Mouse (Mus musculus) large intestine, adult 2 months (tissue): ENCODE data around the gene Wnt9a. TPM values are rescaled to one million over a fixed set of nuclear protein-coding genes. Genes with fewer than 3 reads are reported as not detected.
"Not testable (repeated sequence)": the region's sequence is repeated elsewhere in the genome, so short reads cannot be mapped to it uniquely, and the experiment has no call there.

Source experiments
- DNase-seq: peaks from one replicate; pipeline ENCODE4 v3.0.0-alpha.2; 2012; ENCODE audit warnings: low read depth, low spot score
- WGBS: fragments of 180-500 bp; shearing (Covaris S2); methylation state at CpG from one replicate; pipeline ENCODE4 v1.1.7; 2018; 5-methylcytosine and 5-hydroxymethylcytosine counted together
- polyA plus RNA-seq: library from polyadenylated mRNA; depleted of rRNA; stranded (reverse); fragments of >200 nt; gene quantifications from 2 replicates; pipeline ENCODE4 v1.2.3, GENCODE M21; 2012

Wnt9a gene
- polyA plus RNA-seq, 1 experiment = 1.0 TPM

GRCm38 (mm10) chr11:59331167-59331869 lies 24.6 kb downstream of the Wnt9a start:
- no peak for DNase-seq
- 54% methylated on average over 16 of the region's 16 CpGs for WGBS

DNA sequence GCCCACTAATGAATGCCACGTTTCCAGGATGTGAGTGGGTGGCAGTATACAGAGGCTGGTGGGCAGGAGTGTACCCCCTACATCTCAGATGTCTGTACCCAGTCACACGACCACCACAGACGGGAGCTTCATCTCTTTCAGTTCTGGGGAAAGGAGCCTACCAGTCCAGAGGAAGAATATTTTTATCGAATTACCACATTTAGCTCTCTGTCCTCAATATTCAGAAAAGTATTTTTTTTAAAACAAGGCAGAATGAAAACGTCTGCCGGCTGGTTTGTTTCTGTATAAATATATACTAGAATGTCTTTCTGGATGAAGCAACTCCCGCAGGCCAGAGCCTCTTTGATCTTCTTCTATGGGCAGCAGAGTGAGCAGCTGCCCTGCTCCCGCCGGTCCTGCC lies 26.2 kb downstream of the Wnt9a start:
- DNase-seq = no peak
- WGBS = 54% methylated on average over 9 of the region's 9 CpGs

DNA sequence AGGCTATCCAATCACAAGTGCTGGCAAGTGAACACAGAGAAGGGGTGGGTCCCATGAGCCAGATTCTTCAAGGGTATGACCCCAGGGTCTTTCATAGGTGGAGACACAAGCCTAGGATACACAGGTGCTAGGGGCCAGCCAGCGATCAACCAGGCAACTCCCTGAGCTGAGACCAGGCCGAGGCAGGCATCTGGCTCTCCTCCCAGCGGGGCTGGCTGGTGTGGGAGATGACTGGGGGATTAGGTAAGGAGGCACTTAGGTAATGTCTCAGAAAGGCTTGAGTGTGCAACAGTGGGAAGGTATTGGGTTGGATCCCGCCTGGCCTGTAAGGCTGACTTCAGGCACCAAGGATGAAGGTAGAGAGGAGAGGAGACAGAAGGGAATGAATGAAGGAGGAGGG lies 28.4 kb downstream of the Wnt9a start:
- 73% methylated on average over 4 of the region's 4 CpGs for WGBS

DNA sequence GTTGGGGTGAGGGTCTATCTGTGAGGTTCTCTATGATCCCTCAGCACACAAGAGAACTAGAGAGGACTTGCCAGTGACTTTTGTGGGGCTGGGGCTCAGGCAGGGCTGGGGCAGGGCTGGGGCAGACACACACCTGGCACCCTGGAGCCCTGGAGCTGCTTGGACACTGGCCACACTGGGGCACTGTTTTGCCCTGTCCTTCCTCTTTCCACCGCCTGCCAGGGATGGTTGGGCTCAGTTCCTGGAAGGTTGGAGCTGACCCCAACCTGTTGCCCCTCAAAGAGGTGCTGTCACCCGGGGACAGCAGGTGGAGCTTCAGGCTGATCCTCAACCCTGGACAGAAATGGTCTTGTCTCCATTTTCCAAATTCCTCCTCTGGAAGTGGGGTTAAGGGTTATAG lies 29.2 kb downstream of the Wnt9a start:
- WGBS = 33% methylated on average over 2 of the region's 2 CpGs
- no peak for DNase-seq

More for the DNA sequence above, 28.4 kb downstream of the Wnt9a start:
- no peak for DNase-seq

GRCm38 (mm10) chr11:59336381-59336780 lies 29.7 kb downstream of the Wnt9a start:
- no peak for DNase-seq
- 27% methylated on average over 1 of the region's 1 CpGs for WGBS

GRCm38 (mm10) chr11:59337955-59338735 lies 31.4 kb downstream of the Wnt9a start:
- no peak for DNase-seq
- 67% methylated on average over 13 of the region's 13 CpGs for WGBS

DNA sequence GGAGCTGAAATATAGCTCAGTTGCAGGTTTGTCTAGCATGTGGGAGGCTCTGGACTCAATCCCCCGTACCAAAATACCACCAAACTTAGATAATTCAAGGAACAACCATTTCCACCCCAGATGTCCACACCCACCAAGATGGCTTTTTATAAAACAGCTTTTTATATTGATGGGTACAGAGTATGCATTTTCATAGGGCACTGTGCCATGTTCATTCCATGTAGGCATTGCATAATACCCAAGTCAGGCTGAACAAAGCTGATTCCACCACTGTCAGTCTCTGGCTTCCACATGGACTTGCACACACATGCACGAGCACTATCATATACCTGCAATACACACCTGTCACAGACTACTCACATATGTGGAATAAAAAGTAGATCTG lies 32.0 kb downstream of the Wnt9a start:
- WGBS = 87% methylated on average over 2 of the region's 2 CpGs
- no peak for DNase-seq

- WGBS = 70% methylated on average over 5 of the region's 5 CpGs
- DNase-seq = no peak
Observed at GRCm38 (mm10) chr11:59342956-59343355, 36.2 kb downstream of the Wnt9a start.

DNA sequence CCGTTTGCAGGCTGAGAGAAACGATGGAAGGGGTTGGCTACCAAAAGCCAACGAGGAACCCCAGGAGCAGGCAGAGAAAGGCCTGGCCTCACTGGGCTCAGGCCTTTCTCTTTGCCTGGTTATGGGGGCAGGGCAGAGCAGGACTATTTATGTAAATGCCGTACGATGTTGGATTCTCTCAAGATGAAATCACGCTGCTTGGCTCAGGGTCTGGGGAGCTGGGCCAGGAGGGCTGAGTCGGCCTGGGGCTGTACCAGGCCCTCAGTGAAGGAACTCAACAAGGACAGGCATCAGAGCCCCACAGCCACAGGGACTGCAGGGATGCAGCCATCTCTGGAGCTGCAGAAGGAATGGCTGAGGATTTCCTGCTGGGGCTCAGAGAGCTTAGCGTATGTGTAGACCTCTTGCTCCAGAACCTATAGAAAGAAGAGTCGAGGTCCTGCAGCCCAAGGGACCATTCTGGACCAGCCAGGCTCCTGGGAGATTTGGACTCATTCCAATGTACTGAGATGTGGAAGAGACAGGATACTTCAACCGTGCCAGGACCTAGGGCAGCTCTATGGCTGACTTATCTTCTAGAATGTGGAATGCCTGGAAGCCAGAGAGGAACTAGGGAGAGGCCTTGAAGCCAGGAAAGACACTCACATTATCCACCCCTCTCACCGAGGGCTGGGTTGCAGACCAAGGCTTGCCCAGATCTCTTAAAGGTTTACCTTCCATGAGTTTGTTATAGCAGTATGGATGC lies 39.6 kb downstream of the Wnt9a start:
- WGBS = 61% methylated on average over 11 of the region's 11 CpGs
- DNase-seq = no peak

DNA sequence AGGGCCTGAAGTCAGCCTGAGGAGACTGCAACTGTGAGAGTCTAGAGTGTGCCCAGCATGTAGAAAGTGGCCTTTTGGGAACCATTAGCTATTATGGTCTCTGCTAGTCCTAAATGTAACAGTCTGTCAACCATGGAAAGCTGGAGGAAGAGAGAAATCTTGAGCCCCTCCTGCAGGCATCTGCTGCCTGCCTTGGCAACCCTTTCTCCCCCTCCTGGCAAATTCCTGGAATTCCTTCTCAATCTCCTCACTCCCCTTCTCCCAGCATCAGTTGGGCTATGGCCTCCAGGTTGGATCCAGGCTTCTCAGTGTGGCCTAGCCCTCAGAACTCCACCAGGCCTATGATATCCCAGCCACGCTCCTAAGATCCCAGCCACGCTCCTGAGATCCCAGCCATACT lies 43.6 kb downstream of the Wnt9a start:
- DNase-seq = no peak
- 91% methylated on average over 2 of the region's 2 CpGs for WGBS

DNA sequence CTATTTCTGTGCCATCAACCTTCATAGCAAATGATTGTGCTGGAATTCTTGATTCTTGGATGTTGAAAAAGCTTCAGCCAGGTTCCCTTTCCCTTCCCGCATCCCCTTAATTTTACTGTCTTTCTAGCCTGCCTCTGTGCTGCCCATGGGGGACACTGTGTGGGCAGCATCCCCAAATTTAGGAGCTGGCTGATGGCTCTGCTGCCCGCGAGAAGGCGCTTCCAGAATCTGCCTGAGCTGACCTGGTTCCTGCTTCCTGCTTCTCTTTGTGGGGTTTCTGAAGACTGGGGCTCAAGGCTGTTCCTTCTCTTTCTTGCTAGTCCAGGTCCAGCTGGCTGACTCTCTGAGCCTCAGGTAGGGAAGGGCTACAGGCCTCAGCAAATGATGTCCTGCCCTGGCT lies 48.1 kb downstream of the Wnt9a start:
- DNase-seq = no peak
- WGBS = 95% methylated on average over 4 of the region's 4 CpGs

DNA sequence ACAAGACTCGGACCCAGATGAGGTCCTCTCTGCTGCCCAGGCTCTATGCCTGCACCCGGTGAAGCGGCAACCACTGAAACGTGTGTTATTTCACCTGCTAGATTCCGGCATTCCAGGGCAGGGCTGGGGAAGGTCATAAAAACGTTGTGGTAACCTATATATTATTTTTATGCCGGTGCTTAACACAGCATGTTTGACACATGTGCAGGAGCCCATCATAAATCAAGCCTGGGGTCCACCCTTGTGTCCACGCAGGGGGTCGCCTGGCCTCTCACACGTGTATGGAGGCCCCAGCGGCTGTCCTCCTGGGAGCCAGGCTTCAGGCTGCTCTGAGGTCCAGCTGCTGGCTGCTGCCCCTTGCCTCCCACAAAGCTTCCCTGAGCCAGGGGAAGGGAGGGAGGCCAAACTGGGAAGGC lies 50.2 kb downstream of the Wnt9a start:
- WGBS = 24% methylated on average over 11 of the region's 11 CpGs
- DNase-seq = no peak

- WGBS = 75% methylated on average over 9 of the region's 9 CpGs
- DNase-seq = no peak
Observed at GRCm38 (mm10) chr11:59361291-59361690, 54.6 kb downstream of the Wnt9a start.

- DNase-seq = no peak
- WGBS = 78% methylated on average over 9 of the region's 9 CpGs
Observed at GRCm38 (mm10) chr11:59364007-59364406, 57.3 kb downstream of the Wnt9a start.

GRCm38 (mm10) chr11:59364417-59364816 lies 57.7 kb downstream of the Wnt9a start:
- 33% methylated on average over 3 of the region's 3 CpGs for WGBS
- no peak for DNase-seq

- no peak for DNase-seq
- WGBS = 74% methylated on average over 3 of the region's 3 CpGs
Observed at GRCm38 (mm10) chr11:59366031-59366430, 59.3 kb downstream of the Wnt9a start.

DNA sequence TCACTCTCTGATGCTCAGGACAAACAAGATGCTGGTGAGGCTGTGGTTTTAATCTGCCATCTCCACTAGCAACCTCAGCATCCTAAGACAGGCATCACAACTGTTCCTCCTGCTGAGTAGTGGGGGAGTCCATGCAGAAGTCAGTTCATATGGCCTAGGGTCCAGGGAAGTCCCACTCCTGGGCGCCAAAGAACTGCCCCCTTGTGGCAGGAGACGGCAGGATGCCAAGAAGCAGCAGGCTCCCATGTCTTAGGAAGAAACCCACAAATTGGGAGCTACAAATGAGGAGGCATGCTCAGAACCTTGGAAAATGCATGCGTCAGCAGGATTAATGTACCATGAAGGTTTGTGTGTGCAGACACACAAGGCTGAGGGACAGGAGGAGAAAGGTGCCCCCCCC lies 59.9 kb downstream of the Wnt9a start:
- no peak for DNase-seq

GRCm38 (mm10) chr11:59367955-59368354 lies 61.2 kb downstream of the Wnt9a start:
- DNase-seq = not testable (repeated sequence)
- 70% methylated on average over 4 of the region's 4 CpGs for WGBS

More for the DNA sequence above, 59.9 kb downstream of the Wnt9a start:
- WGBS = 47% methylated on average over 3 of the region's 3 CpGs

- WGBS = 75% methylated on average over 11 of the region's 11 CpGs
- DNase-seq = no peak
Observed at GRCm38 (mm10) chr11:59369848-59370247, 63.1 kb downstream of the Wnt9a start.

GRCm38 (mm10) chr11:59375475-59375874 lies 68.7 kb downstream of the Wnt9a start, which contains the start of gene Prss38:
Prss38 (minus strand) TSS chr11:59375657.
- no peak for DNase-seq
- WGBS = 81% methylated on average over 16 of the region's 16 CpGs
